Mouse (Mus musculus): ENCODE results near the gene Nat10.

DNA sequence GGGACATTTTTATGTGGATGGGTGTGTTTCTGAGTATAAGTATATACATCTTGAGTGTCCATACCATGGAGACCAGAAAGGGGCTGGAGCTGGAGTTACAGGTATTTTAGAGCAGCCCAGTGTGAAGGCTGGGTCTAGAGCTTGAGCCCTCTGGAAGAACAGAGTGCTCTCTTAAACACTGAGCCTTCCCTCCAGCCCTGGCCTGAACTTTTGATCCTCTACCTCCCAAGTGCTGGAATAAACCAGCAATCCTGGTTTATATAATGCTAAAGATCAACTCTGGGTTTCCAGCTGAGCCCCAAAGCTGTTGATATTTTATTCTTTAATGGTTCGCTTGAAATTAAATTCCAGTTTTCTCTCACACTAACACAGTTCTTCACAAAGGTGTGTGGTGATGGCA lies 41.4 kb upstream of the Nat10 start:
- TF ChIP-seq POLR2A (IDR thresholded peaks at IDR 0.05; ENCODE audit: low read depth, low read length) (no peak), CTCF (IDR thresholded peaks at IDR 0.05; ENCODE audit: extremely low read depth, insufficient read depth, insufficient read length, insufficient replicate concordance) (no peak)

Measured in spleen, adult 2 months (tissue).